Mouse (Mus musculus): Measurements from ENCODE around the gene Poc1b. TPM values are rescaled to one million over a fixed set of nuclear protein-coding genes. Genes with fewer than 3 reads are reported as not detected.
A peak's percentile ranks its signal among the peaks of the same experiment; 100 is the strongest.
"Not testable (repeated sequence)": the region's sequence is repeated elsewhere in the genome, so short reads cannot be mapped to it uniquely, and the experiment has no call there.

Poc1b gene
- polyA plus RNA-seq, 1 experiment from 2014 or later, result 10.3 TPM

GRCm38 (mm10) chr10:99157697-99158096 lies 50.9 kb downstream of the Poc1b start:
- not testable (repeated sequence) for H3K4me1 ChIP-seq (ENCODE audit: control insufficient read depth, insufficient read depth, low read length); H3K4me3 ChIP-seq (ENCODE audit: low read depth, low read length); H3K4me2 ChIP-seq; H3K36me3 ChIP-seq (ENCODE audit: control insufficient read depth, insufficient read depth, low read length); H3K27ac ChIP-seq (ENCODE audit: low read depth, low read length); H3K9me3 ChIP-seq (replicated peaks; ENCODE audit: control insufficient read depth, low read length); H3K27me3 ChIP-seq (ENCODE audit: control insufficient read depth, insufficient read depth, low read length); ATAC-seq (replicated peaks; ENCODE audit: insufficient number of reproducible peaks, low FRiP score, low TSS enrichment); H3K9ac ChIP-seq (ENCODE audit: low read depth, low read length)
- 86% methylated on average over 10 of the region's 10 CpGs for WGBS (ENCODE audit: insufficient replicate concordance)

GRCm38 (mm10) chr10:99161987-99162582 lies 55.2 kb downstream of the Poc1b start:
- no peak overlapping the region for H3K4me3 ChIP-seq (ENCODE audit: low read depth, low read length)
- no peaks in the 10 kb centered on the region for H3K9me3 ChIP-seq (replicated peaks; ENCODE audit: control insufficient read depth, low read length)
- no peaks in the 10 kb centered on the region for H3K36me3 ChIP-seq (ENCODE audit: control insufficient read depth, insufficient read depth, low read length)
- 0 out of 2 replicates have a peak, but pooled peaks cover 3% of the 10 kb centered on the region for H3K4me1 ChIP-seq (ENCODE audit: control insufficient read depth, insufficient read depth, low read length)
- H3K4me2 ChIP-seq, result no peak overlapping the region
- 38% methylated on average over 8 of the region's 8 CpGs for WGBS (ENCODE audit: insufficient replicate concordance)
- ATAC-seq (replicated peaks; ENCODE audit: insufficient number of reproducible peaks, low FRiP score, low TSS enrichment), result no peak
- no peak overlapping the region for H3K9ac ChIP-seq (ENCODE audit: low read depth, low read length)
- no peaks in the 10 kb centered on the region for H3K27me3 ChIP-seq (ENCODE audit: control insufficient read depth, insufficient read depth, low read length)
- H3K27ac ChIP-seq (ENCODE audit: low read depth, low read length), result no peak overlapping the region

- Histone ChIP-seq H3K27ac (ENCODE audit: low read depth, low read length) (no peak overlapping the region), H3K4me2 (no peak overlapping the region), H3K4me1 (ENCODE audit: control insufficient read depth, insufficient read depth, low read length) (0 out of 2 replicates have a peak, but pooled peaks cover 3% of the 10 kb centered on the region), H3K36me3 (ENCODE audit: control insufficient read depth, insufficient read depth, low read length) (no peaks in the 10 kb centered on the region), H3K4me3 (ENCODE audit: low read depth, low read length) (no peak overlapping the region), H3K27me3 (ENCODE audit: control insufficient read depth, insufficient read depth, low read length) (no peaks in the 10 kb centered on the region), H3K9ac (ENCODE audit: low read depth, low read length) (no peak overlapping the region), H3K9me3 (replicated peaks; ENCODE audit: control insufficient read depth, low read length) (no peaks in the 10 kb centered on the region)
- 87% methylated on average over 5 of the region's 5 CpGs for WGBS (ENCODE audit: insufficient replicate concordance)
- ATAC-seq (replicated peaks; ENCODE audit: insufficient number of reproducible peaks, low FRiP score, low TSS enrichment), result no peak
These were observed 56.2 kb downstream of the Poc1b start for GRCm38 (mm10) chr10:99163002-99163401.

- Histone ChIP-seq H3K4me1 (ENCODE audit: control insufficient read depth, insufficient read depth, low read length) (peaks cover 6% of the 10 kb centered on the region; the same call in 1 of the 2 replicates), H3K9me3 (replicated peaks; ENCODE audit: control insufficient read depth, low read length) (no peaks in the 10 kb centered on the region), H3K27me3 (ENCODE audit: control insufficient read depth, insufficient read depth, low read length) (no peaks in the 10 kb centered on the region), H3K27ac (ENCODE audit: low read depth, low read length) (no peak overlapping the region), H3K4me2 (no peak overlapping the region), H3K4me3 (ENCODE audit: low read depth, low read length) (no peak overlapping the region), H3K9ac (ENCODE audit: low read depth, low read length) (no peak overlapping the region), H3K36me3 (ENCODE audit: control insufficient read depth, insufficient read depth, low read length) (no peaks in the 10 kb centered on the region)
- ATAC-seq (replicated peaks; ENCODE audit: insufficient number of reproducible peaks, low FRiP score, low TSS enrichment), result peak; percentile 55; the same call in 1 of the 2 replicates
- 47% methylated on average over 12 of the region's 13 CpGs for WGBS (ENCODE audit: insufficient replicate concordance)
These were observed 58.1 kb downstream of the Poc1b start for GRCm38 (mm10) chr10:99164871-99165477.

GRCm38 (mm10) chr10:99165751-99166282 lies 59.0 kb downstream of the Poc1b start:
- Histone ChIP-seq H3K27ac (ENCODE audit: low read depth, low read length) (peak overlapping the region; percentile 50; the same call in 1 of the 2 replicates), H3K9ac (ENCODE audit: low read depth, low read length) (no peak overlapping the region), H3K27me3 (ENCODE audit: control insufficient read depth, insufficient read depth, low read length) (no peaks in the 10 kb centered on the region), H3K4me1 (ENCODE audit: control insufficient read depth, insufficient read depth, low read length) (peaks cover 6% of the 10 kb centered on the region; the same call in 1 of the 2 replicates), H3K36me3 (ENCODE audit: control insufficient read depth, insufficient read depth, low read length) (no peaks in the 10 kb centered on the region), H3K4me2 (no peak overlapping the region), H3K4me3 (ENCODE audit: low read depth, low read length) (no peak overlapping the region), H3K9me3 (replicated peaks; ENCODE audit: control insufficient read depth, low read length) (no peaks in the 10 kb centered on the region)
- WGBS (ENCODE audit: insufficient replicate concordance), result 61% methylated on average over 7 of the region's 7 CpGs
- no peak for ATAC-seq (replicated peaks; ENCODE audit: insufficient number of reproducible peaks, low FRiP score, low TSS enrichment)

GRCm38 (mm10) chr10:99166392-99166791 lies 59.6 kb downstream of the Poc1b start:
- no peak overlapping the region for H3K4me2 ChIP-seq
- no peak overlapping the region for H3K4me3 ChIP-seq (ENCODE audit: low read depth, low read length)
- H3K27ac ChIP-seq (ENCODE audit: low read depth, low read length), result no peak overlapping the region
- H3K9ac ChIP-seq (ENCODE audit: low read depth, low read length), result no peak overlapping the region
- no peaks in the 10 kb centered on the region for H3K36me3 ChIP-seq (ENCODE audit: control insufficient read depth, insufficient read depth, low read length)
- H3K9me3 ChIP-seq (replicated peaks; ENCODE audit: control insufficient read depth, low read length), result no peaks in the 10 kb centered on the region
- ATAC-seq (replicated peaks; ENCODE audit: insufficient number of reproducible peaks, low FRiP score, low TSS enrichment), result no peak
- peaks cover 8% of the 10 kb centered on the region for H3K4me1 ChIP-seq (ENCODE audit: control insufficient read depth, insufficient read depth, low read length)
- WGBS (ENCODE audit: insufficient replicate concordance), result 68% methylated on average over 3 of the region's 3 CpGs
- H3K27me3 ChIP-seq (ENCODE audit: control insufficient read depth, insufficient read depth, low read length), result no peaks in the 10 kb centered on the region

- Histone ChIP-seq H3K36me3 (ENCODE audit: control insufficient read depth, insufficient read depth, low read length) (no peaks in the 10 kb centered on the region), H3K4me1 (ENCODE audit: control insufficient read depth, insufficient read depth, low read length) (peaks cover 14% of the 10 kb centered on the region), H3K9ac (ENCODE audit: low read depth, low read length) (no peak overlapping the region), H3K9me3 (replicated peaks; ENCODE audit: control insufficient read depth, low read length) (no peaks in the 10 kb centered on the region), H3K4me2 (no peak overlapping the region), H3K27me3 (ENCODE audit: control insufficient read depth, insufficient read depth, low read length) (no peaks in the 10 kb centered on the region), H3K4me3 (ENCODE audit: low read depth, low read length) (no peak overlapping the region), H3K27ac (ENCODE audit: low read depth, low read length) (no peak overlapping the region)
- 69% methylated on average over 6 of the region's 6 CpGs for WGBS (ENCODE audit: insufficient replicate concordance)
- no peak for ATAC-seq (replicated peaks; ENCODE audit: insufficient number of reproducible peaks, low FRiP score, low TSS enrichment)
These were observed 61.6 kb downstream of the Poc1b start for GRCm38 (mm10) chr10:99168404-99168803.

GRCm38 (mm10) chr10:99168840-99169764 lies 62.3 kb downstream of the Poc1b start:
- no peak overlapping the region for H3K4me2 ChIP-seq
- H3K36me3 ChIP-seq (ENCODE audit: control insufficient read depth, insufficient read depth, low read length), result no peaks in the 10 kb centered on the region
- H3K27me3 ChIP-seq (ENCODE audit: control insufficient read depth, insufficient read depth, low read length), result no peaks in the 10 kb centered on the region
- H3K4me1 ChIP-seq (ENCODE audit: control insufficient read depth, insufficient read depth, low read length), result peaks cover 14% of the 10 kb centered on the region
- no peak overlapping the region for H3K27ac ChIP-seq (ENCODE audit: low read depth, low read length)
- 72% methylated on average over 11 of the region's 11 CpGs for WGBS (ENCODE audit: insufficient replicate concordance)
- no peak overlapping the region for H3K4me3 ChIP-seq (ENCODE audit: low read depth, low read length)
- H3K9me3 ChIP-seq (replicated peaks; ENCODE audit: control insufficient read depth, low read length), result no peaks in the 10 kb centered on the region
- no peak for ATAC-seq (replicated peaks; ENCODE audit: insufficient number of reproducible peaks, low FRiP score, low TSS enrichment)
- H3K9ac ChIP-seq (ENCODE audit: low read depth, low read length), result no peak overlapping the region

Data from heart, embryonic 11.5 days (tissue).